Mouse (Mus musculus) midbrain, embryonic 15.5 days (tissue): Measurements from ENCODE around the gene Mdm2. TPM values are rescaled to one million over a fixed set of nuclear protein-coding genes. Genes with fewer than 3 reads are reported as not detected.

Experiments
- ATAC-seq: fragments of 200-750 bp; cut with Nextera tagmentation; replicated peaks from 2 replicates; pipeline ENCODE4 v1.8.0; 2017; ENCODE audit warnings: moderate TSS enrichment
- H3K27ac ChIP-seq: fragments of 300-500 bp; sonication (generic); 2 replicates; pipeline ENCODE4 v1.5.1; 2015; ENCODE audit warnings: mild to moderate bottlenecking, inconsistent platforms
- H3K27me3 ChIP-seq: fragments of 300-500 bp; sonication (generic); replicated peaks from 2 replicates; pipeline ENCODE4 v1.6.1; 2015; ENCODE audit warnings: inconsistent platforms
- H3K36me3 ChIP-seq: fragments of 300-500 bp; sonication (generic); replicated peaks from 2 replicates; pipeline ENCODE4 v1.6.1; 2015; ENCODE audit warnings: inconsistent platforms
- H3K4me1 ChIP-seq: fragments of 300-500 bp; sonication (generic); 2 replicates; pipeline ENCODE4 v1.6.1; 2015; ENCODE audit warnings: inconsistent platforms
- H3K4me2 ChIP-seq: fragments of 300-500 bp; sonication (generic); 2 replicates; pipeline ENCODE4 v1.6.1; 2015; ENCODE audit warnings: inconsistent platforms, mild to moderate bottlenecking, moderate library complexity
- H3K4me3 ChIP-seq: fragments of 300-500 bp; sonication (generic); 2 replicates; pipeline ENCODE4 v1.5.1; 2015; ENCODE audit warnings: mild to moderate bottlenecking, inconsistent platforms
- H3K9ac ChIP-seq: fragments of 300-500 bp; sonication (generic); 2 replicates; pipeline ENCODE4 v1.6.1; 2015; ENCODE audit warnings: mild to moderate bottlenecking, inconsistent platforms
- H3K9me3 ChIP-seq: fragments of 300-500 bp; sonication (generic); 2 replicates; pipeline ENCODE4 v1.6.1; 2016; ENCODE audit warnings: inconsistent platforms
- WGBS: fragments of 180-500 bp; shearing (Covaris S2); methylation state at CpG from one replicate; pipeline ENCODE4 v1.1.7; 2015; ENCODE audit warnings: mixed read lengths; 5-methylcytosine and 5-hydroxymethylcytosine counted together
- polyA plus RNA-seq: library from polyadenylated mRNA; unstranded; fragments of >200 nt; fragmentation: Nextera tagmentation; extraction: Ambion mirVana; gene quantifications from 2 replicates; pipeline ENCODE4 v1.2.1, GENCODE M21; 2015

Gene Mdm2
- polyA plus RNA-seq, 1 experiment from 2014 or later, result 58.2 TPM

DNA sequence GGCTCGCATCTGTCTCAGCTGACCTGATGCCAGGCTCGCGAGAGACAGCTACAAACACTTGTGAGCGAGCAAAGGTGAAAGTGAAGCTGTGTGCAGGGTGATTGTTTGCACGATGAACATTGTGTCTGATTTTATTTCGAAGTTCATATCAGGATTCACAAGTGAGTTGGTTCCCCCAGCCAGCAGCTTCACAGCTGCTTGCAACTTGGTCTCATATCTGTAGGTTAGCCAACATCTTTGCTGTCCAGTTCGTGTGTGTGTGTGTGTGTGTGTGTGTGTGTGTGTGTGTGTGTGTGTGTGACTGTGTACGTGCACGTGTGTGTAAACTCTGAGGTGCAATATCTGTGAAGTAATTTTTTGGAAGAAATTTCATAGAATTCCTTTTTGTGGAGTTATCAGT, 55.1 kb downstream of the Mdm2 start:
- Histone ChIP-seq H3K9me3 (no peaks in the 10 kb centered on the region), H3K27ac (no peak overlapping the region), H3K4me2 (no peak overlapping the region), H3K4me3 (no peak overlapping the region), H3K9ac (no peak overlapping the region), H3K4me1 (no peaks in the 10 kb centered on the region), H3K36me3 (no peaks in the 10 kb centered on the region), H3K27me3 (no peaks in the 10 kb centered on the region)
- WGBS, result 91% methylated on average over 9 of the region's 9 CpGs
- ATAC-seq, result no peak

- 84% methylated on average over 3 of the region's 3 CpGs for WGBS
Observed at GRCm38 (mm10) chr10:117654576-117655123, 55.9 kb downstream of the Mdm2 start.

DNA sequence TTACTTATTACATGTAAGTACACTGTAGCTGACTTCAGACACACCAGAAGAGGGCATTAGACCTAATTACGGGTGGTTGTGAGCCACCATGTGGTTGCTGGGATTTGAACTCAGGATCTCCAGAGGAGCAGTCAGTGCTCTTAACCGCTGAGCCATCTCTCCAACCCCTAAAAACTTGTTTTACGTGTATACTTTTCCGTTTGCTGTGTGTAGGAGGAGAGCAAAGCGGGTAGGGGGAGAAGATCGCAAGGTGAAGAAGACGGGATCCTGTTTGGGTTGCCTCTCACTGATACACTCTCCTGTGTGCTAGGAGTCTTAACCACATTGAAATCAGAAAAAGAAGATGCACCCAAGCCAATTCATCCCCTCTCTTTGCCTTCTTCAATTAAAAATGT, 56.8 kb downstream of the Mdm2 start:
- Histone ChIP-seq H3K9ac (no peak overlapping the region), H3K9me3 (no peaks in the 10 kb centered on the region), H3K4me3 (no peak overlapping the region), H3K4me1 (no peaks in the 10 kb centered on the region), H3K27me3 (no peaks in the 10 kb centered on the region), H3K4me2 (no peak overlapping the region), H3K36me3 (no peaks in the 10 kb centered on the region), H3K27ac (no peak overlapping the region)
- WGBS, result 92% methylated on average over 7 of the region's 7 CpGs
- ATAC-seq, result no peak

More at GRCm38 (mm10) chr10:117654576-117655123, 55.9 kb downstream of the Mdm2 start:
- H3K36me3 ChIP-seq, result no peaks in the 10 kb centered on the region
- no peaks in the 10 kb centered on the region for H3K27me3 ChIP-seq
- no peak overlapping the region for H3K9ac ChIP-seq
- no peak overlapping the region for H3K4me2 ChIP-seq
- no peak overlapping the region for H3K27ac ChIP-seq
- no peaks in the 10 kb centered on the region for H3K4me1 ChIP-seq
- no peak for ATAC-seq
- H3K9me3 ChIP-seq, result no peaks in the 10 kb centered on the region
- H3K4me3 ChIP-seq, result no peak overlapping the region

DNA sequence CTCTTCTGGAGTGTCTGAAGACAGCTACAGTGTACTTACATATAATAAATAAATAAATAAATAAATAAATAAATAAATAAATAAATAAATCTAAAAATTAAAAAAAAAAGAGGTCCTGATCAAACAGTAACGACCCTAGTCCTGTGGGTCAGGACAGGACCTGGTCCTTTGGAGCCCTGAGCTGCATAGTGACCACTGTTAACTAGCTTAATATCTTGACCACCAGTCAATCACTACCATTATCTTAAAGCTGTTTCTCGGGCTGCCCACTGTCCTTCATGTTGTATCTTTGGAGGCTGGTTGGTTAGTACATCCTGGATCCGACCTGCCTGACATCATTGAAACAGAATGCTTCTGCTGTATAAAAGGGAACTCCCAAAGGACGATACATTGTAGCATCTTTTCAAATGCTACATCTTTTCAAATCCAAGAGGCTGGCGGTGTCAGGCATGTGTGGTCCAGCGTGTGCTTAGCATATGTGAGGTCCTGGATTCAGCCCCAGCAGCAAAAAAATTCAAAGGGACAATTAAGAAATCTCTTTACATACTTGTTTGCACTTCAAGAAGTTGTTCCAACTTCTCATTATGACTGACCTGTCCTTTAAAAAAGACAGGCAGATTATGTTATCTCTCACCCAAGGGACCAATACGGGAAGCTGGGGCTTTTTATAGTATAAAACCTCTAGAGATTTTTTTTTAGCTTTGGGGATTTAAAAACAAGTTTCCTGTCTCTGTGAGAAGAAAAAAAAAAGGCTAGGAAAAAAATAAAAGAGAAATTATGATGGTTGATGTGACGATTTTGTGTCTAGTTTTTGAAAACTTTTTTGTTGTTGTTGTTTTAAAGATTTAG, 57.4 kb downstream of the Mdm2 start:
- WGBS, result 85% methylated on average over 8 of the region's 8 CpGs
- H3K4me3 ChIP-seq, result no peak overlapping the region
- H3K27ac ChIP-seq, result no peak overlapping the region
- H3K36me3 ChIP-seq, result no peaks in the 10 kb centered on the region
- H3K4me1 ChIP-seq, result no peaks in the 10 kb centered on the region
- no peak overlapping the region for H3K9ac ChIP-seq
- H3K4me2 ChIP-seq, result no peak overlapping the region
- H3K27me3 ChIP-seq, result no peaks in the 10 kb centered on the region
- no peaks in the 10 kb centered on the region for H3K9me3 ChIP-seq
- no peak for ATAC-seq

DNA sequence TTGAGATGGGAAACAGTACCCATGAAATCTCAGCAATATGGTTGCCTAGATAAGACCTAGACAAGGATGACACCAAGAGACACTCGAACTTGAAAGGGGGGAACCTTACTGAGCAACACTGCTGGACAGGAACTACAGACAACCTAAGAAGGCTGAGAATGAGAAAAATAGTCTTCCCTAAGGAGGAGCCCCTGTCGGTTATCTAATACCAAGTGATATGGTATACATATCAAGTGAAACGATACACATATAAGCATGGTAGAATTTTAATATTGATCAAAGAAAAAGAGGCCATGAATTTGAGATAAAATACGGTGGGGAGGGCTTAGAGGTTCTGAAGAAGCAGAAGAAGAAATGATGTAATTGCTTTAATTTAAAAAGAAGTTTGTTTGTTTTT, 58.2 kb downstream of the Mdm2 start:
- Histone ChIP-seq H3K4me1 (peaks cover 1% of the 10 kb centered on the region), H3K9me3 (no peaks in the 10 kb centered on the region), H3K27ac (no peak overlapping the region), H3K4me3 (no peak overlapping the region), H3K27me3 (no peaks in the 10 kb centered on the region), H3K36me3 (no peaks in the 10 kb centered on the region), H3K9ac (no peak overlapping the region), H3K4me2 (no peak overlapping the region)
- WGBS, result 88% methylated on average over 4 of the region's 4 CpGs
- no peak for ATAC-seq

DNA sequence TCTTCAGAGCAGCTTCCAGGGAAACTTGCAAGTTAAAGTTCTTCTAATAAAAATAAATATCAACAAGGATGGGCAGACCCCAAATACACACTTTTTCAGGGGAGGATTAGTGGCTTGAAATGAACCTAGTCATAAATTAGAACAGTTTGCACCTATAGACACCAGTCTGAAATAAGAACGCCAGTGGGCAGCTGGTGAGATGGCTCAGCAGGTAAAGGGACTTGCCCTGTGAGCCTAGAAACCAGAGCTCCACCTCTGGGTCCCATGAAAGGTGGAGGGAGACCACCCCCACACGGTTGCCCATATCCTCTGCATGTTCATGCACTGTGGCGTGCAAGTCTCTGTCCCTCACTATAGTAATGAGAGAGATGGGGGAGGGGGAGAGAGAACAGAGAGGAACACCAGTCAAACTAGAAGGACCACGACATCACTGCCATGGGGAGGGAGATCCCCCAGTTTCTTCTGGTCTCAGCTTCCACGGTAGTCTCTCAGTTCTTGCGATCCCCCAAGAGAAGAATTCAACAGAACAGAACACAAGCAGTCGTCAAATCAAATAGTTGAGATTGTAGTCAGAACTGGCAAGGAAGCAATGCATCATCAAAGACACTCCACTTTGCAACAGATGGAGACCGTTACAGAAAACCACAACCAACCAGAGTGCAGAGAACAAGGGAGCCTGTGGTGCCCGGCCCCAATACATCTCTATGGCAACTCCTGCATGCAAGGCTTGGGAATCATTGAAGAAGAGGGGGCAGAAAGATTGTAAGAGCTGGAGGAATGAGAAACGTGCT, 58.8 kb downstream of the Mdm2 start:
- H3K27me3 ChIP-seq, result no peaks in the 10 kb centered on the region
- 75% methylated on average over 10 of the region's 10 CpGs for WGBS
- no peaks in the 10 kb centered on the region for H3K36me3 ChIP-seq
- H3K27ac ChIP-seq, result no peak overlapping the region
- ATAC-seq, result no peak
- H3K4me2 ChIP-seq, result no peak overlapping the region
- peaks cover 5% of the 10 kb centered on the region for H3K4me1 ChIP-seq
- H3K4me3 ChIP-seq, result no peak overlapping the region
- no peak overlapping the region for H3K9ac ChIP-seq
- H3K9me3 ChIP-seq, result no peaks in the 10 kb centered on the region

GRCm38 (mm10) chr10:117650725-117651124, 59.8 kb downstream of the Mdm2 start:
- Histone ChIP-seq H3K36me3 (no peaks in the 10 kb centered on the region), H3K9me3 (no peaks in the 10 kb centered on the region), H3K27ac (no peak overlapping the region), H3K4me3 (no peak overlapping the region), H3K9ac (no peak overlapping the region), H3K4me2 (no peak overlapping the region), H3K4me1 (peaks cover 5% of the 10 kb centered on the region), H3K27me3 (no peaks in the 10 kb centered on the region)
- 86% methylated on average over 7 of the region's 7 CpGs for WGBS
- no peak for ATAC-seq

GRCm38 (mm10) chr10:117650042-117650655, 60.4 kb downstream of the Mdm2 start:
- peaks cover 5% of the 10 kb centered on the region for H3K4me1 ChIP-seq
- no peak overlapping the region for H3K4me2 ChIP-seq
- H3K9me3 ChIP-seq, result no peaks in the 10 kb centered on the region
- ATAC-seq, result no peak
- no peak overlapping the region for H3K4me3 ChIP-seq
- H3K27ac ChIP-seq, result no peak overlapping the region
- no peak overlapping the region for H3K9ac ChIP-seq
- 91% methylated on average over 12 of the region's 12 CpGs for WGBS
- H3K27me3 ChIP-seq, result no peaks in the 10 kb centered on the region
- H3K36me3 ChIP-seq, result no peaks in the 10 kb centered on the region

DNA sequence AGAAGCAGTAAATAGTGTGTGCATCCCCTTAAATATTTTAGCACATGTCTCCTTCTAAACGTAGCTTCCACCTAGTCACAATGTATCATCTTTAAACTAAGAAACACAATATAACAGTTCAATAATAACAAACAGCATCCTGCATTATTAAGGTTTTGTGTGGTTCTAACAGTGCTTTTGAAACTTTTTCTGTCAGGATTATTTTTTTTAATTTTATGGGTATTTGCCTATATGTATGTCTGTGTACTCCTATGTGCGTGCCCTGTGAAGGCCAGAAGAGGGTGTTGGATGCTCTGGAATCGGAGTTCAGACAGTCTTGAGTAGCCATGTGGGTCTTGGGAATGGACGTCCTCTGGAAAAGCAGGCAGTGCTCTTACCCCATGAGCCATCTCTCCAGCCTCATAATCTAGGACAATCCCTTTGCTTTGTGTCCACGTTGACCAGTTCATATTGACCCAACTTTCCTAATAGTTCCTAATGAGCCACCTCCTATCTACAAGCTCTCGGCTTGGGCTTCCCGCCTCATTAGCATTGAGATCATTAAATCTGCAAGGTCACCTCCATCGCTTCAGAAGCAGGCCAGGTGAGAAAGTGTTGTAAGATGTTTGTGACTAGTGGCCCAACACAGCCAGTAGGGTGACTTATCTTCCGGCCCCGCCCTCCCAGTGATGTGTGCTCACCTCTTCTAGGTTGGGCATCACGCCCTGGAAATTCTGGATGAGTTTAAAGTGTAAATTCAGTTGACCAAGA, 61.1 kb downstream of the Mdm2 start:
- H3K9ac ChIP-seq, result no peak overlapping the region
- no peak for ATAC-seq
- H3K27me3 ChIP-seq, result no peaks in the 10 kb centered on the region
- WGBS, result 88% methylated on average over 11 of the region's 11 CpGs
- H3K4me3 ChIP-seq, result no peak overlapping the region
- H3K27ac ChIP-seq, result no peak overlapping the region
- peaks cover 5% of the 10 kb centered on the region for H3K4me1 ChIP-seq
- H3K36me3 ChIP-seq, result no peaks in the 10 kb centered on the region
- no peak overlapping the region for H3K4me2 ChIP-seq
- H3K9me3 ChIP-seq, result no peaks in the 10 kb centered on the region

- Histone ChIP-seq H3K4me3 (no peak overlapping the region), H3K4me1 (peaks cover 5% of the 10 kb centered on the region), H3K27me3 (no peaks in the 10 kb centered on the region), H3K9ac (no peak overlapping the region), H3K27ac (no peak overlapping the region), H3K36me3 (no peaks in the 10 kb centered on the region), H3K4me2 (no peak overlapping the region), H3K9me3 (no peaks in the 10 kb centered on the region)
- ATAC-seq, result no peak
- 92% methylated on average over 3 of the region's 3 CpGs for WGBS
Observed at GRCm38 (mm10) chr10:117648643-117649042, 61.9 kb downstream of the Mdm2 start.

GRCm38 (mm10) chr10:117647964-117648472, 62.5 kb downstream of the Mdm2 start:
- H3K27ac ChIP-seq, result no peak overlapping the region
- no peaks in the 10 kb centered on the region for H3K9me3 ChIP-seq
- no peaks in the 10 kb centered on the region for H3K27me3 ChIP-seq
- H3K9ac ChIP-seq, result no peak overlapping the region
- no peak overlapping the region for H3K4me3 ChIP-seq
- no peaks in the 10 kb centered on the region for H3K36me3 ChIP-seq
- 79% methylated on average over 2 of the region's 2 CpGs for WGBS
- ATAC-seq, result no peak
- H3K4me2 ChIP-seq, result no peak overlapping the region
- peaks cover 5% of the 10 kb centered on the region for H3K4me1 ChIP-seq
